Mouse (Mus musculus) liver, adult 2 months (tissue): ENCODE data around the gene Slc2a9.

Source experiments
- CTCF ChIP-seq: fragments of 200-500 bp; IDR thresholded peaks from 2 replicates; pipeline ENCODE4 v1.5.1; 2011; ENCODE audit warnings: low read depth, low read length, control low read depth
- POLR2A ChIP-seq: fragments of 200-500 bp; IDR thresholded peaks from 2 replicates; pipeline ENCODE4 v1.6.1; 2011; ENCODE audit warnings: low read length, control low read depth; ENCODE audit not compliant: insufficient read depth; ENCODE audit errors: extremely low read depth

GRCm38 (mm10) chr5:38488026-38488425 lies 14.9 kb downstream of the Slc2a9 start:
- no peak for TF ChIP-seq CTCF
- TF ChIP-seq POLR2A = no peak
